Comparison of ENCODE assay signal across 46 mouse cellular contexts in genomic region chr15:100257305-100257704, GRCm38 (mm10). TPM values are rescaled to one million over a fixed set of nuclear protein-coding genes. Genes with fewer than 3 reads are reported as not detected.
"Had no signal": no experiment of that assay in that cellular context is flagged by ENCODE, and none has a peak within 500 bp of the region (broad histone marks: within the 10 kb centered on the region; RNA-seq: fewer than 3 reads in every experiment).

No protein-coding gene starts in this region.

- H3K9me3 ChIP-seq: limb, embryonic 10.5 days; limb, embryonic 12.5 days; limb, embryonic 13.5 days; limb, embryonic 15.5 days; liver, embryonic 12.5 days; liver, embryonic 13.5 days; liver, embryonic 15.5 days; lung, embryonic 15.5 days; megakaryocyte, embryonic 14.5 days; midbrain, embryonic 10.5 days; midbrain, embryonic 12.5 days; midbrain, embryonic 13.5 days; midbrain, embryonic 15.5 days; neural tube, embryonic 12.5 days; neural tube, embryonic 13.5 days had no signal

- DNase-seq: left cerebral cortex, postnatal 4 days; liver; liver, embryonic 13.5 days; liver, postnatal 0 days; lung, adult 18-20 months; lung, adult 2 months; lung, embryonic 14.5 days; lung, postnatal 10 days; lung, postnatal 14 days; lung, postnatal 36 days; midbrain, embryonic 14.5 days had no signal

- H3K27me3 ChIP-seq: limb, embryonic 12.5 days; limb, embryonic 13.5 days; limb, embryonic 15.5 days; liver, embryonic 12.5 days; liver, embryonic 13.5 days; liver, embryonic 15.5 days; lung, embryonic 15.5 days; megakaryocyte, embryonic 14.5 days; midbrain, embryonic 12.5 days; midbrain, embryonic 13.5 days; midbrain, embryonic 15.5 days; neural tube, embryonic 12.5 days; neural tube, embryonic 13.5 days had no signal

- H3K4me1 ChIP-seq: limb, embryonic 10.5 days; limb, embryonic 12.5 days; limb, embryonic 13.5 days; limb, embryonic 15.5 days; liver, embryonic 12.5 days; liver, embryonic 13.5 days; liver, embryonic 15.5 days; lung, embryonic 15.5 days; megakaryocyte, embryonic 14.5 days; midbrain, embryonic 10.5 days; midbrain, embryonic 12.5 days; midbrain, embryonic 13.5 days; midbrain, embryonic 15.5 days; neural tube, embryonic 12.5 days; neural tube, embryonic 13.5 days had no signal

- H3K4me3 ChIP-seq: limb, embryonic 10.5 days; limb, embryonic 12.5 days; limb, embryonic 13.5 days; limb, embryonic 15.5 days; liver, embryonic 12.5 days; liver, embryonic 13.5 days; liver, embryonic 15.5 days; lung, embryonic 15.5 days; megakaryocyte, embryonic 14.5 days; midbrain, embryonic 10.5 days; midbrain, embryonic 12.5 days; midbrain, embryonic 13.5 days; midbrain, embryonic 15.5 days; myocyte; neural tube, embryonic 12.5 days; neural tube, embryonic 13.5 days had no signal

- H3K27ac ChIP-seq: limb, embryonic 10.5 days; limb, embryonic 12.5 days; limb, embryonic 13.5 days; limb, embryonic 15.5 days; liver, embryonic 12.5 days; liver, embryonic 13.5 days; liver, embryonic 14.5 days; liver, embryonic 15.5 days; lung, embryonic 15.5 days; macrophage; midbrain, embryonic 10.5 days; midbrain, embryonic 12.5 days; midbrain, embryonic 13.5 days; midbrain, embryonic 15.5 days; neural tube, embryonic 12.5 days; neural tube, embryonic 13.5 days had no signal

- H3K9ac ChIP-seq: limb, embryonic 12.5 days; limb, embryonic 13.5 days; limb, embryonic 15.5 days; liver, embryonic 12.5 days; liver, embryonic 13.5 days; liver, embryonic 14.5 days; liver, embryonic 15.5 days; liver, postnatal 0 days; lung, embryonic 14.5 days; lung, embryonic 15.5 days; midbrain, embryonic 12.5 days; midbrain, embryonic 13.5 days; midbrain, embryonic 15.5 days; neural tube, embryonic 12.5 days; neural tube, embryonic 13.5 days had no signal

RNA-seq across cellular contexts. Expression of gene Tmprss12, which starts 23.3 kb away (rescaled TPM):
- total RNA-seq: left cerebral cortex, postnatal 10 days; left cerebral cortex, postnatal 14 days; left cerebral cortex, postnatal 25 days; left cerebral cortex, postnatal 36 days; left cerebral cortex, postnatal 4 days; liver, adult 2 months; megakaryocyte progenitor cell, adult 5-6 weeks; megakaryocyte, adult 5-6 weeks; megakaryocyte-erythroid progenitor cell, adult 5-6 weeks; midbrain, postnatal 0 days; monocyte, adult 5-6 weeks had no signal
- polyA plus RNA-seq: limb, embryonic 10.5 days; limb, embryonic 11.5 days; limb, embryonic 12.5 days; limb, embryonic 13.5 days; limb, embryonic 14.5 days; limb, embryonic 15.5 days; liver, adult 2 months; liver, embryonic 11.5 days; liver, embryonic 12.5 days; liver, embryonic 13.5 days; liver, embryonic 14.5 days; liver, embryonic 15.5 days; liver, embryonic 16.5 days; liver, postnatal 0 days; lung, adult 2 months; lung, embryonic 14.5 days; lung, embryonic 15.5 days; lung, embryonic 16.5 days; lung, postnatal 0 days; macrophage; midbrain, embryonic 10.5 days; midbrain, embryonic 12.5 days; midbrain, embryonic 13.5 days; midbrain, embryonic 14.5 days; midbrain, embryonic 15.5 days; midbrain, embryonic 16.5 days; midbrain, postnatal 0 days; myocyte; neural tube, embryonic 11.5 days; neural tube, embryonic 12.5 days; neural tube, embryonic 13.5 days had no signal
